Mouse (Mus musculus): ENCODE data around the gene Lsm11. TPM values are rescaled to one million over a fixed set of nuclear protein-coding genes. Genes with fewer than 3 reads are reported as not detected.

Lsm11 gene
- total RNA-seq (2023; ENCODE audit: inconsistent age) = 4.2 to 6.1 TPM (median 4.6 TPM) in 4 replicates

GRCm38 (mm10) chr11:45944643-45945156, at the start of gene Lsm11:
TSS of gene Lsm11 (minus strand) at chr11:45944935.

GRCm38 (mm10) chr11:45979946-45980892, 35.5 kb upstream of the Lsm11 start, which contains the start of gene Sox30:
TSS of gene Sox30 (plus strand) at chr11:45980310.

GRCm38 (mm10) chr11:45955127-45955627, 10.4 kb upstream of the Lsm11 start, which contains the start of gene Thg1l:
TSS of gene Thg1l (minus strand) at chr11:45955494.

Other genes starting within 250 kb of the Lsm11 start
- gene Clint1, start 92.9 kb downstream of the Lsm11 start, total RNA-seq (2023; ENCODE audit: inconsistent age) = 73.4 to 86.8 TPM (median 80.0 TPM) in 4 replicates
- 9.9 to 17.0 TPM (median 10.8 TPM) in 4 replicates for gene Thg1l, start 10.6 kb upstream of the Lsm11 start, total RNA-seq (2023; ENCODE audit: inconsistent age)
- not detected in 4 replicates for gene Sox30, start 35.4 kb upstream of the Lsm11 start, total RNA-seq (2023; ENCODE audit: inconsistent age)
- gene Gm12166, start 107.4 kb upstream of the Lsm11 start, total RNA-seq (2023; ENCODE audit: inconsistent age) = 0.84 to 6.2 TPM (median 3.8 TPM) in 4 replicates
- 66.1 to 88.2 TPM (median 85.0 TPM) in 4 replicates for gene Adam19, start 111.1 kb upstream of the Lsm11 start, total RNA-seq (2023; ENCODE audit: inconsistent age)
- 0.66 to 1.4 TPM (median 0.99 TPM) in 4 replicates for gene Nipal4, start 221.6 kb upstream of the Lsm11 start, total RNA-seq (2023; ENCODE audit: inconsistent age)

Data from B cell, adult (primary cell).